Mouse (Mus musculus) bone marrow macrophage, adult 2 months (primary cell): ENCODE measurements around the gene Cdh18. TPM values are rescaled to one million over a fixed set of nuclear protein-coding genes. Genes with fewer than 3 reads are reported as not detected.
"Not testable (repeated sequence)": the region's sequence is repeated elsewhere in the genome, so short reads cannot be mapped to it uniquely, and the experiment has no call there.

Experiments used
- H3K27ac ChIP-seq: 2 replicates; pipeline ENCODE4 v1.5.1; 2012; ENCODE audit warnings: low read depth, low read length; ENCODE audit not compliant: insufficient read depth
- H3K4me1 ChIP-seq: 2 replicates; pipeline ENCODE4 v1.6.1; 2012; ENCODE audit warnings: low read length; ENCODE audit not compliant: control insufficient read depth, insufficient read depth
- H3K4me3 ChIP-seq: 2 replicates; pipeline ENCODE4 v1.5.1; 2012; ENCODE audit warnings: mild to moderate bottlenecking, low read length, moderate library complexity; ENCODE audit not compliant: insufficient read depth
- CTCF ChIP-seq: IDR thresholded peaks from 2 replicates; pipeline ENCODE4 v1.5.1; 2012; ENCODE audit warnings: low read depth, mild to moderate bottlenecking, low read length, moderate library complexity
- POLR2A ChIP-seq: IDR thresholded peaks from 2 replicates; pipeline ENCODE4 v1.6.1; 2012; ENCODE audit warnings: mild to moderate bottlenecking, low read depth, low read length, borderline replicate concordance
- polyA plus RNA-seq: library from polyadenylated mRNA; stranded (reverse); fragments of >200 nt; gene quantifications from 2 replicates; pipeline ENCODE4 v1.2.4, GENCODE M21; 2012; ENCODE audit not compliant: missing spikeins, insufficient read depth, insufficient read length

Gene Cdh18
- polyA plus RNA-seq, 1 experiment = not detected

- Histone ChIP-seq H3K4me3 (no peak overlapping the region), H3K4me1 (no peaks in the 10 kb centered on the region), H3K27ac (no peak overlapping the region)
- TF ChIP-seq POLR2A (no peak), CTCF (no peak)
Observed at GRCm38 (mm10) chr15:23036208-23037065, 487.6 kb downstream of the Cdh18 start.

DNA sequence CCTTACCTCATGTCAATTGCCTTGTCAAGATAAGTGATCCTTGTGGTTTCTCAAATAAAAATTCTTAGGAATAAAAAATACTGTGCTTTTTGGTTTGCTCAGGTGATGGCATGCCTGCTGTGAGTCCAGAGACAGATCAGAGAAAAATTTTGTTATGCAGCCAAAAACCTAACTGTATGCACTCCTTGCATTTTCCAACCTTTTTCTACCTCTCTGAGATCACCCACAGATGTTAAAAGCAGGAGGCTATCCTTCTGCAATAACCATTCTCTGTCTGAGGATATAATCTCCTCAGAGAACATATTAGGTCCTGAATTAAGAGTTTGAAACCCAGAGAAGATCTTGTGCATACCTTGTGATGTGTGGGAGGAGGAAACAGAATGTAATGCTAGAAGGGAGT lies 488.7 kb downstream of the Cdh18 start:
- H3K4me1 ChIP-seq = no peaks in the 10 kb centered on the region
- no peak for TF ChIP-seq CTCF
- no peak for TF ChIP-seq POLR2A
- no peak overlapping the region for H3K27ac ChIP-seq
- H3K4me3 ChIP-seq = no peak overlapping the region

DNA sequence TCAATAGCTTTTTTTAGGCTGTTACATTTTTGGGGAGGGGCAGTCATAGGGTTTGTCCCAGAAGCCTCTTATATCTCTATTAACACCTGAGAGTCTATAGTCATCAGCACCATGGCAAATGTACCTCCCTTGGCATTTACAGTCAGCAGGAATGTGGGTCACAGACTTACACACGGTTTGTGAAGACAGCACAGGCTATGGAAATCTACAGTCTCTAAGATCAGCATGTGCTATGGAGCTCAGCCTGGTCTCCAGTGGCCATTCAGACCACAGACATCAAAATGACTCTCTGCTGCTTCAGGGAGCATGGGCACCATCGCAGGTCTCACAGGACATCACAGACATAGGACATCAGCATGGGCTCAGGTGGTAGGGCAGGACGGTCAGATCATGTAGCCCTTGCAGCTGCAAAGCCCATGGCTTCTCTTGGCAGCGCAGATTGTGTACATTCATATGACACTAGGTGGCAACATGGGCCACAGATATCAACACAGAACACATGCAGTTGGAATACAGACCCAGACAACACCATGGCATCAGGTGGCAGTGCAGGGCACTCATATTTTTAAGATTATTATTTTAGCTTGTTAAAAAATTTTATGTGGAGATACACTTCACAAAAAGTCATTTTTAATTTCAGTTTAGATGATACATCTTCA lies 497.4 kb downstream of the Cdh18 start:
- no peak overlapping the region for H3K4me3 ChIP-seq
- TF ChIP-seq CTCF (no peak), POLR2A (no peak)
- H3K27ac ChIP-seq = no peak overlapping the region
- H3K4me1 ChIP-seq = no peaks in the 10 kb centered on the region

DNA sequence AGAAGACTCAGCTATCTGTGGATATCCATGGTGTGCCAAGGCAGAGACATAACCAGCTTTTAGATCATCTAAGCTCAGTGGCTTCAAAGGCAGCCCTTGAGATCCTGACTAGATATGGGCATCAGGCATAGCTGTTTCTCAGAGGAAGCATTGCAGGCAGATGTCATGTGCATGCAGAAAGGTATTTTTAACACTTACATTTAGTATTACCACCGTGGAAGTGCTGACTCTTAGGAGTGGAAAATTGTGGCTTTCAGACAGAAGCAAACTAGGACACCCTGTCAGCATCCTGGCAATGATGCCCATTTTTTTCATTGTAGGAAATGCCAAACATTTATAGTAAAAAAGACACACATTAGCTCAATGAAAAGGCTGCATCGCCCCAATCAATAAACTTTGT lies 503.2 kb downstream of the Cdh18 start:
- no peaks in the 10 kb centered on the region for H3K4me1 ChIP-seq
- no peak overlapping the region for H3K27ac ChIP-seq
- TF ChIP-seq CTCF = no peak
- TF ChIP-seq POLR2A = no peak
- no peak overlapping the region for H3K4me3 ChIP-seq

GRCm38 (mm10) chr15:23085326-23085725 lies 536.5 kb downstream of the Cdh18 start:
- not testable (repeated sequence) for H3K4me3 ChIP-seq, H3K4me1 ChIP-seq, H3K27ac ChIP-seq

DNA sequence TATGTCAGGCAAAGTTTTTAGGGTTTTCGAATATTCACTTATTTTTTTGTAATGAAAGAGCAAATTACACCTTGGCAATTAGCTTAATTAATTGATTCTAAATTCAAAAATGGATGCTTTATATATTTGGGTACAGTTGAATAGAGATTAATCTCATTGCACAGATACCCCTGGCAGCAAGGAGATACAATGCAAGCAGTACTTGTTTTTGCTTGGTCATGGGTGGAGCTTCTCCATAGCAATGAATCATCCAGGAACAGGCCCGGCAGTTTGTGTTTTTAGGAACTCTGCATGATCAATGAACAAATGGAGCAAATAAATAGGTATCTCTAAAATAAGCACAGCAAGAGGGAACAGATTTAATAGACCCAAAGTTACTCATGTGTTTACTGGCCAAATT lies 538.7 kb downstream of the Cdh18 start:
- Histone ChIP-seq H3K27ac (no peak overlapping the region), H3K4me3 (no peak overlapping the region), H3K4me1 (no peaks in the 10 kb centered on the region)
- TF ChIP-seq POLR2A = no peak

- Histone ChIP-seq H3K4me3 (no peak overlapping the region), H3K27ac (no peak overlapping the region), H3K4me1 (no peaks in the 10 kb centered on the region)
- TF ChIP-seq CTCF (no peak), POLR2A (no peak)
Observed at GRCm38 (mm10) chr15:23096601-23097000, 547.8 kb downstream of the Cdh18 start.

DNA sequence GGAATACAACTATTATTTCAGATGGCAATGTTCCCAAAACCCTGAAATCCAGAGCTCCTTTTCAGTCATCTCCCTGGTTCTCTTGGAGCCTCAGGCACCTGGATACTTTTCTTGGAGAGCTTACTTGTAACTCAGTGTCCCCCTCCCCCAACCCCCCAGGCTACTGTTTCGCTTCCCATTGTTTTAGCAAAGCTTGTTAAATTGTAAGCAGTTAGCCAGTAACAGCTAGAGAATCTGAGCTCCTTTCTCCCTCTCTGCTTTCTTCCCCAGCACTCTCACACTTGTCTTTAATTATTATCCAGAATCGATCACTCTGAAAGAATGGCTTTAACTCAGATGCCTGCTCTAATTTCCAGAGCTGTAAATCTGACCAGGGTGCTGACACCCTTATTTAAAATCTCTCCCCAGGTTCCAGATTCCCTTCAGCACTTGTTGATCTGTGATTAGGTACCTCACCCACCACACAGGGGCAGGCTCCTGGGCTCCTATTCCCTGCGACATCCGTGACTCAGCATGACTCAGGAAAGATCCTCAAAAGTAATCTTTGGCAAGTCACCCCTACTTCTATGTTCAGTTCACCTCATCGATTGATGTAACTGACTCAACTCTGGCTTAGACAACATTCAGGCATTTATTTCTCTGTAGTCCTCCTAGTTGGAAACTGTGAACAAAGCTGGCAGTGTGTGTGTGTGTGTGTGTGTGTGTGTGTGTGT lies 556.0 kb downstream of the Cdh18 start:
- TF ChIP-seq CTCF (no peak), POLR2A (no peak)
- no peaks in the 10 kb centered on the region for H3K4me1 ChIP-seq
- no peak overlapping the region for H3K4me3 ChIP-seq
- H3K27ac ChIP-seq = no peak overlapping the region

GRCm38 (mm10) chr15:23134950-23135715 lies 586.3 kb downstream of the Cdh18 start:
- no peak for TF ChIP-seq POLR2A
- TF ChIP-seq CTCF = no peak
- Histone ChIP-seq H3K4me3 (no peak overlapping the region), H3K27ac (no peak overlapping the region), H3K4me1 (no peaks in the 10 kb centered on the region)

DNA sequence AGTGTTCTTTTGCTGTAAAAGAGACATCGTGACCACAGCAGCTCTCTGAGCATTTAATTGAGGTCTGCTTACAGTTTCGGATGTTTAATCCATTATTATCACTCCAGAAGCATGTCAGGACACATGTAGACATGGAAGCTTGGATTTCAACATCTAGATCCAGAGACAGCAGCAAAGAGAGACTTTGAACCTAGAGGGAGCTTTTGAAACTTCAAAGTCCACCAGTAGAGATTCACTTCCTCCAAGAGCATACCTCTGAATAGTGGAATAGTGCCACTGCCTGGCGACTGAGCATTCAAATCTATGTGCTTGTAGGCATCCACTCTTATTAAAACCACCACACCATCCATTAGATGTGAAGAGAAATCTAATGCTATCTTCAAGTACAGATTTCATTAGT lies 588.1 kb downstream of the Cdh18 start:
- no peak overlapping the region for H3K4me3 ChIP-seq
- H3K27ac ChIP-seq = no peak overlapping the region
- H3K4me1 ChIP-seq = no peaks in the 10 kb centered on the region
- TF ChIP-seq CTCF (no peak), POLR2A (no peak)

DNA sequence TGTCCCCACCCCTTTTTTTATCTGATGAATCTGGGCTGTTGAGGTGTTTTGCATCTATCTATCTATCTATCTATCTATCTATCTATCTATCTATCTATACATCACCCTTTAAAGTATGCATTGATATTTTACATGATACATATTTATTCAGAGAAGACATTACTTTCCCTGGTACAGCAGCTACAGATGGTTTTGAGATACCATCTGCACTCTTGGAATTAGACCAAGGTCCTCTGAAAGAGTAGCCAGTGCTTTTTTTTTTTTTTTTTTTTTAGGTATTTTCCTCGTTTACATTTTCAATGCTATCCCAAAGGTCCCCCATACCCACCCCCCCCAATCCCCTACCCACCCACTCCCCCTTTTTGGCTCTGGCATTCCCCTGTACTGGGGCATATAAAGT lies 594.1 kb downstream of the Cdh18 start:
- not testable (repeated sequence) for H3K27ac ChIP-seq, H3K4me3 ChIP-seq, H3K4me1 ChIP-seq
